Mouse (Mus musculus) liver, embryonic 14.5 days (tissue): ENCODE measurements around the gene Pou5f1.

ENCODE experiments used
- CTCF ChIP-seq: IDR thresholded peaks from 2 replicates; pipeline ENCODE4 v1.5.1; 2016; ENCODE audit warnings: antibody characterized with exemption, low read depth, control low read depth
- EP300 ChIP-seq: IDR thresholded peaks from 2 replicates; pipeline ENCODE4 v1.6.1; 2016; ENCODE audit warnings: antibody characterized with exemption, low read depth

- TF ChIP-seq CTCF (no peak), EP300 (no peak)
Observed at GRCm38 (mm10) chr17:35469842-35470751, 35.7 kb upstream of the Pou5f1 start, which contains the start of gene H2-Q10.
